Mouse (Mus musculus) gastrocnemius, adult 8-10 months (tissue): ENCODE data around the gene Plxnb2. TPM values are rescaled to one million over a fixed set of nuclear protein-coding genes. Genes with fewer than 3 reads are reported as not detected.

ENCODE experiments used
- DNase-seq, 2 experiments: peaks; one replicate each; pipeline ENCODE4 v3.0.0; 2022; ENCODE audit warnings: low spot score in 2 of 2
- total RNA-seq, 4 experiments: library from RNA; stranded (reverse); gene quantifications; 2 replicates each; pipeline ENCODE4 v1.2.4; 2022

The Plxnb2 gene
- 1 to 10 TPM; 4.5 to 6.3 (median 5.3) TPM for total RNA-seq

GRCm38 (mm10) chr15:89180571-89181229, at the start of gene Plxnb2:
TSS of gene Plxnb2 (minus strand) at chr15:89180788.
- DNase-seq: peak; percentile 63 to 66

GRCm38 (mm10) chr15:89215611-89216233, 35.1 kb upstream of the Plxnb2 start:
- DNase-seq: peak; percentile 62 to 68

GRCm38 (mm10) chr15:89214953-89215352, 34.4 kb upstream of the Plxnb2 start:
- no peak for DNase-seq

GRCm38 (mm10) chr15:89213517-89213916, 32.9 kb upstream of the Plxnb2 start:
- no peak for DNase-seq

- no peak for DNase-seq
These were observed 31.9 kb upstream of the Plxnb2 start for GRCm38 (mm10) chr15:89212495-89212894.

- DNase-seq: peak in 1 of 2 experiments; percentile 8
These were observed 31.3 kb upstream of the Plxnb2 start for GRCm38 (mm10) chr15:89211716-89212461.

- DNase-seq: peak; percentile 74 to 89
These were observed 30.5 kb upstream of the Plxnb2 start, which contains the start of gene Ppp6r2 for GRCm38 (mm10) chr15:89210915-89211715. TSS of gene Ppp6r2 (plus strand) at chr15:89211553.

GRCm38 (mm10) chr15:89209886-89210761, 29.5 kb upstream of the Plxnb2 start:
- peak; percentile 82 to 84 for DNase-seq

GRCm38 (mm10) chr15:89207457-89207856, 26.9 kb upstream of the Plxnb2 start:
- no peak for DNase-seq

- DNase-seq: no peak
These were observed 16.5 kb upstream of the Plxnb2 start for GRCm38 (mm10) chr15:89197056-89197455.

GRCm38 (mm10) chr15:89196313-89196706, 15.7 kb upstream of the Plxnb2 start, which contains the start of gene Dennd6b:
TSS of gene Dennd6b (minus strand) at chr15:89196496.
- DNase-seq: peak; percentile 96 to 97

GRCm38 (mm10) chr15:89195690-89196312, 15.2 kb upstream of the Plxnb2 start:
- peak; percentile 86 for DNase-seq

- DNase-seq: no peak
These were observed 14.7 kb upstream of the Plxnb2 start for GRCm38 (mm10) chr15:89195261-89195681.

- DNase-seq: no peak
These were observed 4.3 kb upstream of the Plxnb2 start for GRCm38 (mm10) chr15:89184937-89185227.

GRCm38 (mm10) chr15:89184141-89184936, 3.8 kb upstream of the Plxnb2 start:
- DNase-seq: no peak

- DNase-seq: no peak
These were observed 2.3 kb upstream of the Plxnb2 start for GRCm38 (mm10) chr15:89182842-89183241.

- no peak for DNase-seq
These were observed 1.7 kb upstream of the Plxnb2 start for GRCm38 (mm10) chr15:89182328-89182741.

GRCm38 (mm10) chr15:89181561-89182270, 1.1 kb upstream of the Plxnb2 start:
- DNase-seq: no peak
